Mouse (Mus musculus): ENCODE results near the gene Mecom.
"Not testable (repeated sequence)": the region's sequence is repeated elsewhere in the genome, so short reads cannot be mapped to it uniquely, and the experiment has no call there.

Gene Mecom

DNA sequence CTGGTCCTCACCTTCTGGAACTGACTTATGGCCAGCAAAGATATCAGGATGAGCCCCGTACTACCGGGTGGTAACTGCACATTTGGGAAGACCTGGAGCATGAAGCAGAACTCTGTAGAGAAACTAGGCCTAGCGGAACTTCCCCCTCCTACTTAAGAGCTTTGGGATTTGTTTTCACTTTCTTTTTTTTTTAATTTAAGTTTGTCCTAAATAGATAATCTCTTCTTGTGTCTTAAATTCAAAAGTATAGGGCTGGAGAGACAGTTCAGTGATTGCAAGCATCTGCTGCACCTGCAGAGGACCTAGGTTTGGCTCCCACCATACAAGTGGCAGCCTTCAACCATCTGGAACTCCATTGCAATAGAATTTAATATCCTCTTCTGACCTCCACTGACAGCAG, at the start of gene Mecom:
Gene Mecom (minus strand): TSS at position 101 of the 400 bp plus-strand sequence.
- in situ Hi-C loops (cut with MboI; ENCODE audit: unreplicated experiment in 2 of 2) = no loop called here

DNA sequence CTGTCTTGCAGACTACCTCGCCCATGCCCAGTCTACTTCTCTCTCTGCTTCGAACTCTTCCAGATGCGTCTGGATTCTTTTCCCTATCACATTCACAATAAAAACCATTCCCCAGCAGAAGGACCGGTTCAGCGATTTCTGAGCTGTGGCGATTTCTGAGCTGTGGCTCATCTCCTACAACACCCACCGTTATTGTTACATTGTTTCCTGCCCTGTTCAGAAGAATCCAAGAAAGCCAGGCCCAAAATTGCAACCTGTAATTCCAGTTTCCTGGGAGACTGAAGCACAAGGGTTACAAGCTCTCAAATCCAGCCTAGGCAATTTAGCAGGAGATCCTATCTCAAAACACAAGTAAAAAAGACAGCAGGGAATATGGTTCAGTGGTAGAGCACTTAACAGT, 49.5 kb upstream of the Mecom start:
- in situ Hi-C loops (cut with MboI; ENCODE audit: unreplicated experiment in 2 of 2) = loop anchor here (5.0 to 25.0 kb wide), 6 partner anchors 195 to 1785 kb away; partner anchors contain the start of genes Rpl22l1 (in 2 of the 2) and Sec62 (in 1 of the 2)

DNA sequence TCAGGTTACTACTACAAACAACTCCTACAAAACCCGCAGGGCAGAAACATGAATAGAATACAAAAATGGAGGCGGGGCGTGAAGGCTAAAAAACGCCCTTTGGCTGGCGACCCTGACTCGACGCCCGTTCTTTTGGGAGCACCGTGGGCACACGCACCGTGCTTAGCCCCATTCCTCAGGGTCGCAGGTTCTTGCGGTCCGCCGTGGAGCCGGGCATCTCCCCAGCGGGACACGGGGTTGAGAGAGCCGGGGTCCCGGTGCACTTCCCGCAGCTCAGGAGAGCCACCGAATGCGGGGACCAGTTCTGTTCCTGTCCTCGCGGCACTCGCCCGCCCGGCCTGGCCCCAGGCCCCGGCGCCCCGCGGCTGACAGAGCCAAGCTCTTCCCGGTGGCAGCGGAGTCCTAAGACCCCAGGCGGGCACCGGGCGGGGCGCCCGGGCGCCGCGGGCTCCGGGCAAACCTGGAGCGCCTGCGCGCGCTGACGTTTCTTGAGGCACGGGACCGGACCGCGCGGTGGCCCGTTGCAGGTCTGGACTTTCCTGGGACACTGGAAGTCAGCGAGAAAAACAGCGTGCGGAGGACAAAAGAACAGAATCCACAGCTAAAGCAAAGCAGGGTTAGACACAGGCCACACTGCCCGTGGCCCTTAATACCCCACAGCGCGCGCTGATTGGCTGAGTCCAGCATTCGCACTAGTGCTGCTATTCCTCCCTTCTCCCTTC, 47.5 kb upstream of the Mecom start:
- in situ Hi-C loops (cut with MboI; ENCODE audit: unreplicated experiment in 2 of 2) = loop anchor here (5.0 to 25.0 kb wide), 6 partner anchors 197 to 1783 kb away; partner anchors contain the start of genes Rpl22l1 (in 2 of the 2) and Sec62 (in 1 of the 2)

DNA sequence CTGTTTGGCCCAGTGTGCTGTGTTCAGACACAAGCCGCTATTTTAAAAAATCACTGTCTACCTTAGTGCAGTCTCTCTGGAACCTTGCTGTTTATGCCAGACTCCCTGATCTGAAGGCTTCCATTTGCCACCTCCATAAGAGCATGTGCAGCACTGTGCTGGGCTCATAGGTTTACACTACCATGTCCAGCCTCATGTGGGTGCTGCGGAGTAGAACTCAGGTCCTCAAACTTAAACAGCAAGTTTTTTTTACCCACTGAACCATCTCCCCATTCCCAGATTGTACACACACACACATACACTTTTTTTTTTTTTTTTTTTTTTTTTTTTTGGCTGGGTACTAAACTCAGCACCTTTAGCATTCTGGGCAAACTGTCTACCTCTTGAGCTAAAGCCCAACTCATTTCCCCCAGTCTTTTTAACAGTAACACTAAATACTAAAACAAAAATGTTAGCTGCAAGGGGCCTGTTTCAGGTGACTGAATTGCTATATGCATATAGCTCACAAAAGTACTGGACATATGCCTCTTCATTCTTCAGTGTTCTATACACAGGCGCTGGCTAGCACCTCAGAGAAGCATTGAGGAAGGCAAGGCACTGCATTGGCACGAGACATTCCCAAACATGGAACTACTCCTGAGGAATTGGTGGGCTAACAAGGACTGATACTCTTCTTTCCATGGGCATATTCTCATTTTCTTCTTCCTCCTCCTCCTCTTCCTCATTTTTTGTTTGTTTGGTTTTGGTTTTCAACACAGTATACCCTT, 46.1 kb upstream of the Mecom start:
- in situ Hi-C loops (cut with MboI; ENCODE audit: unreplicated experiment in 2 of 2) = loop anchor here (5.0 to 25.0 kb wide), 8 partner anchors 373 to 1782 kb away; partner anchors contain the start of genes Rpl22l1 (in 2 of the 2) and Phc3 (in 1 of the 2)

DNA sequence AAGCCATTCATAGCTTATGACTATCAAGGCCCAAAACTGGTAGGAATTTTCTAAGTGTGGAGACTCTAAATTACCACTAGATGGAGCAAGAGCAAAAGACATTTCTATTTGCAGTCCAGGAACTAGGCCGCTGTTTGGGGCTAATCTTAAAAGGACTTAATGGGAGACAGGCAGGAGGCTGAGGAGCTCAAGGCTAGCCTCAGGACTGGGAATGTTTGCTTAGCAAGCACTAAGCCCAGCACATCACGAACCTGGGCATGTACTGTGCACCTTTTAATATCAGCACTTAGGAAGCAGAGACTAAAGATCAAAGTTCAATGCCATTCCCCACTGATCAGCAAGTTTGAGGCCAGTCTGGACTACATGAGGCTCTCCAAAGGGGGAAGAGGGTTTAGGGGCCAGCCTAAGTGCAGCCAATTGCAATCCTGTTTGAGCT, 44.6 kb upstream of the Mecom start:
- in situ Hi-C loops (cut with MboI; ENCODE audit: unreplicated experiment in 2 of 2) = loop anchor here (5.0 to 25.0 kb wide), 8 partner anchors 375 to 1780 kb away; partner anchors contain the start of genes Rpl22l1 (in 2 of the 2) and Phc3 (in 1 of the 2)

DNA sequence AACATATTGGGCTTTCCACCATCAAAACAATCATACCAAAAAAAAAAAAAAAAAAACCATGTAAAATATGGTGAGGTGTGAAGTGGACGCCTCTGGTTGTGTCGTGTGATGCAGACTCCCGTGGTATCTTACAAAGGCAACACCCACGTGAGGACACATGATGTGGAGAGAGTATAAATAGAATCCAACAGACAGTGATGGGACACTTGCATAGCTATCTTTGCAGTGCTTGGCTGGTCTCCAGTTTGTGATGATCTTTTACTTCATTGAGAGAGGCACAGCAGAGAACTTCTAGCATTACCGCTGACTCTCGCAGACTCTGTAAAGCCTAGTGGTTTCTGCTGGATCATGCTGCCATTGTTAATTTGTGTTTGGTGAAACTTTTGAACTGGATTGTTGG, 41.1 kb upstream of the Mecom start:
- in situ Hi-C loops (cut with MboI; ENCODE audit: unreplicated experiment in 2 of 2) = loop anchor here (5.0 to 25.0 kb wide), 4 partner anchors 1013 to 1777 kb away; partner anchors contain the start of gene Rpl22l1 (in 2 of the 2)

DNA sequence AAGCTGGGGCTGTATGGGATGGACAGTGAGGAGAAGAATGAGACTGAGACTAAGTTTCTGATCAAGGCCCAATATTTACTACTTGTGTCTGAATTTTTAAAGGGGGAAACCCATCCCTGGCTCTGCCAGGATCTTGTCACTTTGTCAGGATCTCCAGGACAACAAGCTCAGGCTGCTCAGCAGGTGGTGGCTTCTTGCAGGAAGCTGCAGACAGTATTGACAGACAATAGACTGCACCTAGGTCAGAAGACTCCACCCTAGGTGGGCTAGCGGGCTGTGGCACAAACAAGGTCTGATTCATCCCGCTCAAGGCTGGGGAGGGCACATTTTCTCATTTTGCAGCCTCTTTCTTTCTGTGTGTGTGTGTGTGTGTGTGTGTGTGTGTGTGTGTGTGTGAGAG, 25.7 kb upstream of the Mecom start:
- in situ Hi-C loops (cut with MboI; ENCODE audit: unreplicated experiment in 2 of 2) = no loop called here

DNA sequence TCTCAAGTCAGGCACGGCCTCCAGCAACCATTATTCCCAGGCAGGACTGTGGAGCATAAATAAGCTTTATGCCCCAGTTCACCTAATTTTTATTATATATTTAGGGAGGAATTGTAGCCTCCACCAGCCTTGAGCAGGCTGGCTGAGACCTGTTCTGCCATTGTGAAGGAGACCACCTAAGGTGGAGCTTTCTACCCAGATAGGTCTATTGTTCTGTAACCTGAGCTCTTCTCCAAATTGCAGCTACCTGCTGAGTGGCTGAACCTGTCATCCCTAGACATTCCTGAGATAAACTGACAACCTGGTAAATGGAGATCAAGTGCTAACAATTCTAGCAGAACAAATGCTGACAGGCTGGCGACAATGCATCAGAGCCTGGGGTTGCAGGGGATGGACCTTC, 18.5 kb upstream of the Mecom start:
- in situ Hi-C loops (cut with MboI; ENCODE audit: unreplicated experiment in 2 of 2) = not testable (repeated sequence)

DNA sequence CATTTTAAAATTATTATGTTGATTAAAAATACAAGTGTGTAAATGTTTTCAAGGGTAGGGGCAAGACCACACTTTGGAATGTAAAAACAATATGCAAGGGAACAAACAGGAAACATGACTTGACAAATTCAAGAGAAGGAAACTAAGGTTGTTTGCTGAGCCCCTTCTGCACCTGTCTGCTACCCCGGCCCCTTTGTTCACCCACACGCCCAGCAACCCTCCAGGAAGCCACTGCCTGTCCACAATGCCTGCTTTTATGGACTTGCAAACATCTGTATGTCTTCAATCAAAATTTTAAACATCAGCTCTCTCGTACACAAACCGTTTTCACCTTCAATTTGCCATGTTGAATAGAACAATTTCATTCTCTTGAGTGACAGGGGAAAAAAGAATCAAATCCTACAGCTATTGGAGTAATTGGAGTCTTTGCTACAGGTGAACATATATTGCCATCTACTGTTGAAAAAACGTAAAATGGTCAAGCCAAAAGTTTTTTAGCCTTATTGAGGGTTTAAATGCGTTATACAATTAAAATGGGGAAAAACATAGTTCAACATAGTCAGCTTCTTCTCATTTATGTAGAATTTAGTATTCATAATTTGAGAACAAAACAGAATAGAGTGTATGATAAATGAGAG, 13.0 kb upstream of the Mecom start:
- in situ Hi-C loops (cut with MboI; ENCODE audit: unreplicated experiment in 2 of 2) = no loop called here

DNA sequence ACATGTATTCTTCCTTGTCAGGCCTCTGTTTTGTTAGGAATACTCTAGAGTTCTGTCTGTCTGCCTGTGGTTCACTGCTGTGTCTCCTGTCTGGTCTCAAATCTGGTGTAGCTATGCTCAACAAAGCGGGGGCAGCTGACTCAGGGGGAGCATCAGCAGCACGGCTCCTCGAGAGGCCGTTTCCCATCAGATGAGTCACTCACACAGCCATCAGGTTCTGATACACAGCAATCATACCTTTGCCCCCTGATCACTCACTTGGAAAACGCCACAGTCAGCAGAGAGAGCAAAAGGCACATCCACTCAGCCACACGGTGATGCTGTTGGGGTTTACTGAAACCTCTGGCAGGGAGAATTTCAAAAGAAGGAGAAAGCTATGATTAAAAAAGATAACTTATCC, 5.9 kb upstream of the Mecom start:
- in situ Hi-C loops (cut with MboI; ENCODE audit: unreplicated experiment in 2 of 2) = no loop called here

DNA sequence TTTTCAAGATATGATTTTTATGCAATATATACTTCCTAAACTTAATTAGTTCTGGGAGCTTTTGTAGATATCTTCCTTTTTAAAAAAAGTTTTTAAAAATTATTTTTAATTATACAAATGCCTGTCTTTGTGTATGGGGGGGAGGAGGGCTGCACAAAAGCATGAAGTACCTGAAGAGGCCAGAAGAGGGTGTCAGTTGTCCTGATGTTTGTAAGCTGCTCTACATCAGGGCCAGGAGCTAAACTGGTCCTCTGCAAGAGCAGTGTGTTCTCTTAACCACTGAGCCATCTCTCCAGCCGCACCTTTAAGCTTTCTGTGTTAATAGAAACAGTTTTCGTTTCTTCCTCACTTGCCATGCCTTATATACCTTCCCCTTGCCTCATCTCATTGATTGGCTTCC, 2.4 kb upstream of the Mecom start:
- in situ Hi-C loops (cut with MboI; ENCODE audit: unreplicated experiment in 2 of 2) = no loop called here

DNA sequence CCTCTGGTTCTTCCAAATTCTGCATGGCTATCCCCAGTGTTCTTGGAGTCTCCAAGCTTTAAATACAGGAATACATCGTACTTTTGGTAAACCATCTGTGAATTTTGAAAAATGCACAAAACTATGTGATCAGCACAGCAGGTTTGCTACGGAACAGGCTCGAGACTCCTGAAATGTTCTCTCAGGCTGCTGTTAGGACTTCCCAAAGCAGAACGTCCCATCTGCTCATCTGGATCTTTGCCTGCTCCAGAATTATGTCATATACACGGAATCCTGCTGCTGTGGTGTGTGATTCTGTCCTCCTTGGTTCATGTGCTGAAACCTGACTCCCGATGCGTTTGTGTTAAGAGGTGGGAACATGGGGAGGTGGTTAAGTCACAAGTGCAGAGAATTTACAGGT, 1.1 kb upstream of the Mecom start:
- in situ Hi-C loops (cut with MboI; ENCODE audit: unreplicated experiment in 2 of 2) = no loop called here

DNA sequence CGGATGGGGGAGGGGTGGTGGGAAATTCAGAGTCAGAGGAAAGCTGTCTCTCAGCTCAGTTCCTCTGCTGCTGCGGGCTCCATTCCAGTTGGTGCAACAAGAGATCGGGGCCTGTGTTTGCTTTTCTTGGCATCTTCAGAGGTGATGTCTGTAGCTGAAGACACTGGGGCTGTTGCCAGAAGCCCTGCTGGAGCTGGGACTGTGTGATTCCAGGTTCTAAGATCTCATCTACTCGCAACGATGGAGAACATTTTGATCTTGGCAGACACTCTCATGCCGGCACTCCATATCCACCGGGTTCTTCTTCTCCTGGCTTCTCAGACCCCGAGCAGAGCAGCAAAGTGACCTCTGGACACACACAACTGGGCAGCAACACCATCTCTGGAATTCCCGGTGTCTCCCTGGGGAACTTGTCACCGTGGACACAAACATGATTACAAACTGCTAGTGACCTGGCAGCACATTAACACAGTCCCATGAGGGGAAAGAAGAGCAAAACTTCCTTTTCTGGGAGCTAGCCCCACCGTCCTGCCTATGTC, 908 bp downstream of the Mecom start:
- in situ Hi-C loops (cut with MboI; ENCODE audit: unreplicated experiment in 2 of 2) = no loop called here

DNA sequence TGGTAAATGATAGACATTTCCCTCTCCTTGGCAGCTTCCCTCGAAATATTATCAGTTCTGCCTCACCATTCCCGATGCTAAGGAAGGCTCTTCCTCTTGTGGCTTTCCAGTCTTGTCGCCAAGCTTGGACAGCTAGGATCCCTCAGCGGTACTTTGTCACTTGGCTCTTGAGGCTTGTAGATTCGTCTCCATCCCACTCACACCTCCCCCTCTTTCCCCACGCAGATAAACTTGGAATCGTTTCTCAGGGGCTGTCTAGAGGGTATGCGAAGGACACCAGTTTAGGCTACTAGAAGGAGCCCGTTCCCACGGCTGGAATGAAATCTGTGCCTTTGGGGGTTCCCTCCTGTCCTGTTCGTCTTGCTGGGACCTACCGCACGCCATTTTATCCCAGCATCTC, 1.4 kb downstream of the Mecom start:
- in situ Hi-C loops (cut with MboI; ENCODE audit: unreplicated experiment in 2 of 2) = no loop called here

DNA sequence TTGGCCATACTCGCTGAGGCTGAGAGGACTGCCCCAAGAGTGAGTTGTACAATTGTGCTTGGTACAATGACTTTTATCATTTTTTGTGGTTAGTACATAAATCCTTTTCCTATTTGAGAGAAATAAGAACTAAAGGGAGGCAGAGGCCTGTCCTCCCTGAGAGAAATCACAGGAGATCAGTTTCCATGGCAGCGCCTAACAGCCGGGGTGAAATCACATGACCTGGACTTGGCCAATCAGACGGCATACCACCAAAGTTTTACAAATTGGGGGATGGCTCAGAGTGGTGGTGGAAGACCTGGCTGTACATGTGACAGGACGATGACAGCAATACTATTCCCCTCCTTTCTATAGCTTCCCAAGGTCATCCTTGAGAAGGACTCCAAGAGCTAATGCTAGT, 2.6 kb downstream of the Mecom start:
- in situ Hi-C loops (cut with MboI; ENCODE audit: unreplicated experiment in 2 of 2) = no loop called here

DNA sequence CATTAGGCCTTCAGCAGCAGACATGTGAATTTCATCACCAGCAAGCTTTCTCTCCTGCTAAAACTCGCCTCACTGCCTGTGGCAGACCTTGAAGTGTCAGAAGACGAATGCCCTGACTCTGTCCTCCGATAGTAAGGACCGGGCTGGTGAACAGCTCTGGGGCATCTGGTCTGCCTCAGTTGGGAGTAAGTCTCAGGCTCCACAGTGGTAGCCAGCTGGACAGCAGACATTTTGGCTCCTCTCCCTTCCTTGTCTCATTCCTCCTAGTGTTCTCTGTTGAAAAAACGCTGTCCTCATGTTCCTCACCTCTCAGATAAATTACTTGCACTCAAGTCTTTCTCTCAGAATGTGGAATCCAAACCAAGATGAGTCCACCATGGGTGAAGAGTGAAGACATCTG, 3.5 kb downstream of the Mecom start:
- in situ Hi-C loops (cut with MboI; ENCODE audit: unreplicated experiment in 2 of 2) = no loop called here

DNA sequence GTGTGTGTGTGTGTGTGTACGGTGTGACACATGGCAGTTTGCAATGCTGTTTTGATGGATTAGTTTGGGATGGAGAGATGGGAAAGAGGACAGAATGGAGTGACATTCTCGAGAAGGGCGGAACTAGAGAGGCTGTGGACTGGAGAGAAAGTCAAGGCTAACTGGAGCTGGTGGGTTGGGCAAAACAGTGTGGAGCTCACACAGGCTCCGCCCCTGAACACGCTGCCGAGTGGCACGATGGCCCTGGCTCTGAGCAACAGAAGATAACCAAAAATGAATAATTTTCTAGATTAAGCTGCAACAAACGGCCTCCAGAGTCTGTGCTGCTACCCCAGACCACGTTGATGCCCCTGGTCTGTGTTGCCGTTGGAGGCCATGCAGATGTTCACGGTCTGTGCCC, 12.0 kb downstream of the Mecom start:
- in situ Hi-C loops (cut with MboI; ENCODE audit: unreplicated experiment in 2 of 2) = no loop called here

DNA sequence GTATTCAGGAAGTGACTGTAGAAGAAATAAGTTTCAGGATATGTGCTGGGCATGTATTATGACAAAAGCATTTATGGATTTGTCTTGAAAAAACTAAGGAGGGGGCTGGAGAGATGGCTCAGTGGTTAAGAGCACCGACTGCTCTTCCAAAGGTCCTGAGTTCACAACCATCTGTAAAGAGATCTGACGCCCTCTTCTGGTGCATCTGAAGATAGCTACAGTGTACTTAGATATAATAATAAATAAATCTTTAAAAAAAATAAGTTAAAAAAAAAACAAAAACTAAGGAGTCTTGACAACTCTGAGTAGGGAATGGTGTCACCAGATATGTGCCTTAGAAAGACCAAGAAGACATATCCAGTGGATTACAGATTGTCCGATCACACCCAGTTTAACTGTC, 27.1 kb downstream of the Mecom start:
- in situ Hi-C loops (cut with MboI; ENCODE audit: unreplicated experiment in 2 of 2) = not testable (repeated sequence)

DNA sequence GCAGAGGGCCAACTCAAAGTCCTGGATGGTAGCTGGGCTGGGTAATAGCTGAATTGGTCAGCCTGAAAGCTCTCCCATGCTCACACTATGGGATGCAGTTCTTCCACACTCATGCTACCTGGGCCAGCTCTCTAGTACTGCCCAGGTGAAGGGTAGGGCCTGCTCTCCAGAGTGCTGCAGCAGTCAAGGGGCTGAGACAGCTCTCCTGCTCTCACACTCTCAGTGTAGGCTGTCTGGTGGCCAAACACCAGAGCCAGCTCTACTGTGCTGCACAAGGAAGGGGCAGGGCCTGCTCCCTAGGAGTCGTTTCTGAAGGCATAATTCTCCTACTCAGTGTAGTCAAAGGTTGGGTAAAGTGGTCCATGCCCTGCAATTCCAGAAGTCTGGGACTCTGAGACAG, 28.4 kb downstream of the Mecom start:
- in situ Hi-C loops (cut with MboI; ENCODE audit: unreplicated experiment in 2 of 2) = no loop called here

DNA sequence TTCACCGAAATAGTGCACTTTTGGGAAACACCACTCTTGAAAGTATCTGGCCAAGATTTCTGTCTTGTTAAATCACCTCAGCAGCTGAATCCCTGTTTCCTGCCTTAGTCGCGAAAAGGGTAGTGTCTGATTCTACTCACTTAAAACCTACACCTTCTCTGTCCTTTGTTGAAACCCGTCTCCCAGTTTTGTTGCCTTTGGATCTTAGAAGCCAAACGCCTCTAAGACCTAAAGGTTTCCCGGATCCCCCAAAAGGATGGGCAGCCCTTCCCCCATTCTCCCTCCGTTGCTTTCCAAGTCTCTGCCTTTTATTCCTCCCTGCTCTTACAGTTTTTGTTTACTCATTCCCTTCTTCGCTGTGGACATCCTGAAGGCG, 32.0 kb downstream of the Mecom start:
- in situ Hi-C loops (cut with MboI; ENCODE audit: unreplicated experiment in 2 of 2) = no loop called here

Data from v-Abl transformed pro-B cells (cell line).